Mouse (Mus musculus): ENCODE measurements around the gene Arl4d.
A peak's percentile ranks its signal among the peaks of the same experiment; 100 is the strongest.

GRCm38 (mm10) chr11:101658751-101659558 is 6.4 kb upstream of the Arl4d start:
- TF ChIP-seq CTCF (IDR thresholded peaks at IDR 0.05; ENCODE audit: low read depth) (peak; percentile 88), EP300 (IDR thresholded peaks at IDR 0.05; ENCODE audit: low read depth) (no peak)

All from heart, postnatal 0 days (tissue).